Mouse (Mus musculus): ENCODE measurements around the gene Kif26a.

Kif26a gene

DNA sequence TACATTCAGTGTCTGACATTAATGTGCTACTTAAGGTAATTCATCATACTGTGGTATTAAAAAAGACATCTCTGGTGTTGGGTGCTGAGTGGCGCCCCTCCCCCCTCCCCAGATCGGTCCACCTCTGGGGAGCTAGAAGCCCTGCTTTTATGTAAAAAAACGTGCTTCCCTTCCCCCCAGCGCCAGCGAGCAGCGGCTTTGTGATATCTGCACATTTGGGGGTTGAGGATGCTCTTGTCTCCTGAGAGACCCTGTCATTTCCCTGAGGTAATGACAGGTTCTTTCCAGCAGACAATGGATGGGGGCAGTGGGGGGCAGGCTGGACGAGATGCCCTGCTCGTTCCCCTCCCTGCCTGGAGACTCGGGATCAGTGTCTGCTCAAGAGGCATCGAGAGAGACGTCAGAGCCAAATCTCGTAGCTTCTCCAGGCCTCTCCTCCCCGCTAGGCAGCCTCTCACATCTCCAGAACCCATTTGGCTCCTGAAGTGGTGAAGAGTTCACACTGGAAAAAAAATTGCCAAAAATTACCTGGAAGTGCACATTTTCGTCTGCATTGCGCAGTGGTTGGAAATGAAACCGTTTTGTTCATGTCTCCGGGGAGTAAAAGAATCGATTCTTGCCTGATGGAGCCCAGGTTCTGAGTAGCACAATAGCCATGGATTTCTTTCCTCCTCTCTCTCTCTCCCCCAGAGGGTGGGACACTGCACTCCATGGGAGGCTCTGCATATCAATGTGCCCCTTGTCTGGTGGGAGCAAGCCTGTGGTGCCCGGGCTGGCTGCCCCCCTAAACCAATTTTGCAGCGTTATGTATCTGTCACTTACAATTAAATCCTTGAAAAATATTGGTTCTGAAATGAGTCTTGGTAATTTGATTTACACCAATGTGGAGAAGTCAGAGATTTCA is 24.9 kb downstream of the Kif26a start:
- DNase-seq = no peak

- no peak for DNase-seq
Observed at GRCm38 (mm10) chr12:112171657-112172056, 25.6 kb downstream of the Kif26a start.

DNA sequence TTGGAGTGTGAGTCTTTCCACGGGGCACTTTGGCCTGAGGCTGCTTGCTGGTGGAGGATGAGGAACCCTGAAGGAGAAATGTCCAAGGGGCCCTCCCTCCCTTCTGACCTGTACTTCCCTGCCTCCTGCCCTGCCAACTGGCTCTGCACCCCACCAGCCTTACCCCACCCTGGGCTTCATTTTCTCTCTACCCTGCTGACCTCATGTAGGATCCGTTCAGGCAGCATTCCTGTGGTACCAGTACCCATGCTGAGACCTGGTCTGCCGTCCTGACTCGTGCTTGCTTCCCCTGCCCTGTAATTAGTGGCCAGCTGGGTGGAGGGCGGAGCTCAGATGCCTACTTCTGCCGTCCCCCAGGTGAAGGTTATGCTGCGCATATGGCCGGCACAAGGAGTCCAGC is 26.2 kb downstream of the Kif26a start:
- no peak for DNase-seq

DNA sequence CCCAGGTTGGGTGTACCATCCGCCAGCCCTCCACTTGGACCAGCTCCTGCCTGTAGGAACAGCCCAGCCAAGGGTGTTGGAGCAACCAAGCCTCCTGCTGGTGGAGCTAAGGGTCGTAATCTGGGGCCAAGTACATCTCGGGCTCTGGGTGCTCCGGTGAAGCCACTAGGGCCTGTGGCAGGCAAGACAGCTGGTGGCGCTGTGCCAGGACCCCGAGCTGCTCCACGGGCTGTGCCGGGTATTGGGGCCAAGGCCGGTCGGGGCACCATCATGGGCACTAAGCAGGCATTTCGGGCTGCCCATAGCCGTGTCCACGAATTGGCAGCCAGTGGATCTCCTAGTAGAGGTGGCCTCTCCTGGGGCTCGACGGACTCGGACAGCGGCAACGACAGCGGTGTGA is 31.7 kb downstream of the Kif26a start:
- no peak for DNase-seq

DNA sequence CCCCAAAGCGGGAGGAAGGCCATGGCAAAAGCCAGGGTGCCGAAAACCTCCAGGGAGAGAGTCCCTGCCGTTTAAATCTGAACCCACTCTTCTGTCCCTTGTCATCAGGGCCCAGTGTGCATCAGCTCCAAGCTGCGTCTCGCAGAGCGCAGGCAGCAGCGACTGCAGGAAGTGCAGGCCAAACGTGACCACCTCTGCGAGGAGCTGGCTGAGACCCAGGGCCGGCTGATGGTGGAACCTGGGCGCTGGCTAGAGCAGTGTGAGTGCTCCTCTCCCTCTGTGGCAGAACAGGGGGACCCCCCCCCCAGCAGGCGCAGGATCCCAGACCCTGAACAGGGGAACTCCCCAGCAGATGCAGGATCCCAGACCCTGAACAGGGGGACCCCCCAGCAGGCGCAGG is 33.7 kb downstream of the Kif26a start:
- no peak for DNase-seq

DNA sequence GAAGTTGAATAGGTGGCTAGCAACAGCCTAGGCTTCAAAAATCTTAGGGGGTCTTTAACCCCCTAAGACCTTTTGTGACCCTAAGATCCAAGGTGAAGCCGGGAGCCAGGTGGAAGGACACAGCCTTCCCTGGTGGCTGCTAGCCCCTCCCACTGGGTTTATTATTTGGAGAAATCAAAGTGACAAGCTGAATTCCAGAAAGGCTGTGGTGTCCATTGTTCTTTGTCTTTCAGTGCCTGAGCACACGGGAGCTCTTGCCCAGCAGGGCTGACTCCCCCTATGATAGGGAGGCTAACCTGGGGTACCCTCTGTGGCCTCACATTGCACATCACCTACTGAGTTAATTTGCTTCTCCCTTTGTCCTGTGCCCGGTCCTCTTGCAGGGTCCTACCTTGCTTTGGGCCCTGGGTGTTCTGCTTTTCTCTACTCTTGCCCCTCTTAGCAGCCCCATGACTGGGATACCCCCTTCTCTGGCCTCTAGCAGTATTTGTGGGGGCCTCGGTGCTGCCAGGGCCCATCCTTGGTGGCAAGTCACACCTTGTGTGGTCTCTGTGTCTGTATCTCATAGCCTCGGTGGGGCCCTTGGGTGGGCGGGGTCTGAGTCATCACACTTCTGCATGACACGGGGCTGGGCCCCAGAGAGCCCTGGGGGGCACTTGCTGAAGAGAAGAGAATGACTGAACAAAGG is 36.1 kb downstream of the Kif26a start:
- DNase-seq = no peak

- DNase-seq = no peak
Observed at GRCm38 (mm10) chr12:112182609-112182955, 36.6 kb downstream of the Kif26a start.

DNA sequence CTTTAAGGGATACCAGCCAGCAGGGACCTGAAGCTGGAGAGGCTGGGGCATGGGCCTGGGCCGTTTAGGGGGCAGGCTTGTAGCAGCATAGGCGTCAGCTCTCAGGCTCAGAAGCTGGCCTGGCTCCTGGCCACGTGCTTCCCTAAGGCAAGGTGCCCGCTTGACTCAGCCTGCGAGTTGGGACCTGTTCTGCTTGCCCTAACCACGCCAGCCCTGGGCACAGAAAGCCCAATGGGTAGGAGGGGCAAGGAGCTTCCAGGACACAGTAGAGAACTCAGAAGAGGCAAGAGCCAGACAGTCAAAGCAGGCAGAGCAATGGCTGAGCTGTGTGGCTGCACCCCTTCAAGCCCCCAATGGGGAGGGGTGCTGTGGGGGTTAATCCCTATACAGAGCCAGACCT is 37.7 kb downstream of the Kif26a start:
- DNase-seq = no peak

GRCm38 (mm10) chr12:112184390-112184789 is 38.4 kb downstream of the Kif26a start:
- no peak for DNase-seq

GRCm38 (mm10) chr12:112186899-112187298 is 40.9 kb downstream of the Kif26a start:
- DNase-seq = no peak

GRCm38 (mm10) chr12:112191753-112192152 is 45.7 kb downstream of the Kif26a start:
- no peak for DNase-seq

GRCm38 (mm10) chr12:112195019-112195418 is 49.0 kb downstream of the Kif26a start:
- DNase-seq = no peak

DNA sequence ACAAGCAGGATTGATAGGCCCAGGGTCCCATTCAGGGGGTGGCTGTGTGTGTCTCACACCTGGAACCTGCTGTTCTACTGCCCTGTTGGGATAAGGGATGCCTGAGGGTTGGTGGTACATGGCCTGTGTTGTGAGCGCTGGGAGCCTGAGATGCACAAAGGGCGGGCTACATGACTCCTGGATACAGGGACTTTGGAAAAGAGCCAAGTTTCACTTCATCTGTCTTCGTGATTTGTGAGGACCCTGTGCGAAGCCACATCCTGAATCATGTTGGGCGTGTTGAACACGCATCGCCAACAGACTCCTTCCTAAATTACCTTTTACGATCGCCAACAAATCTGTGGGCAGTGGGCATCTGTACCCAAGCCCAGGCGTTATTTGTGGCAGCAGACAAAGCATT is 50.6 kb downstream of the Kif26a start:
- no peak for DNase-seq

GRCm38 (mm10) chr12:112199363-112199762 is 53.4 kb downstream of the Kif26a start:
- no peak for DNase-seq

DNA sequence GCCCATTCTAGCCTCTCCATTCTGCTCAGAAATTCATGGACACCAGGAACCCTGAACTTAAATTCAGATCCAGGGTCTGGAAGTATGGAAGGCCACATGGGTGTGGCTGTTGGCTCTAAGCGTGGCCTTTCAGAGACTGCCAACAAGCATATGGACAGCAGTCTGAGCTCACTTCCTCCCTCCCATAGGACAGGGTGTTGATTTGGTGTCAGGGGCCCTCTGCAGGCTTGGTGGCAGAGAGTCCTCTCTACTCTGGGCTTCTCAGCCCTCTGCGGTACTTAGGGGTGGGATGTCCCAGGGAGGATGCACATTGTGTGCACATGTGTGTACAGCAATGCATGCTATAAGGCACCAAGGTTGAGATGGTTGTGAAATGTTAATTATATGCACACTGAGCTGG is 54.0 kb downstream of the Kif26a start:
- no peak for DNase-seq

DNA sequence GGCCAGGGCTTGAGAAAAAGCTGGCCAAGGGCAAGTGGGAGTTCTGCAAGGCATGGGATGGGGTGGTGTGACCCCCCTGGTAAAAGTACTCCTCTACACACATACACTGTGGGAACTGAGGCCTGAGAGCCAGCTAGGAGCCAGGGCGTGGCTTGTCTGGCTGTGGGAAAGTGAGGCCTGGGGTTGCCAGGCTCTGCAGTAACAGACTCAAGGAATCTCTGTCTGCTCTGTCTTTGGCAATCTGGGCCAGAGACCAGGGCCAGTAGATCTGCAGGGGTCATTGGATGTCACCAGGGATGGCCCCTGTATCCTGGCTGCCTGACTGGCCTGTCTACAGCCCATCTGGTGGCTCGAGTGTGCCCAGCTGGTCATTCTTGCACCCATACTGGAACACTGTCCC is 61.2 kb downstream of the Kif26a start:
- DNase-seq = peak; percentile 5

DNA sequence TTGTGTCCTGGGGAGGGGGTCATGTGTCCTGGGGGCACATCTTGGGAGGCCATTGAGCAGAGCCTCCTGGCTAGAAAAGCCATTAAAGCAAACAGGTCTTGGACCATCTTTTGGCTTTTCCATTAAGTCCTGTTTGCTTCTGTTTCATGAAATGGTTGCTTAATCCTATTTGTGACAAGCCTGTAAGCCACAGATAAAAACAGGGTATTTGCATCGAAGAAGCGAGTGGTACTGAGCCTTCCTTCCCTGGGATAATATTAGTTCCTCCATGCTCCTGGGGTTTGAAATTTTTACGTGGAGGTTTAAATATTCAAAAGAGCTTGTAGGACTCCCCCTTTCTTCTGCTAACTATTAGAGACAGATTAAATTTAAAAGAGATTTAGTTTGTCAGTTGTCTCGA is 61.7 kb downstream of the Kif26a start:
- no peak for DNase-seq

- no peak for DNase-seq
Observed at GRCm38 (mm10) chr12:112210622-112211021, 64.6 kb downstream of the Kif26a start.

- DNase-seq = no peak
Observed at GRCm38 (mm10) chr12:112214441-112214857, 68.4 kb downstream of the Kif26a start.

- DNase-seq = no peak
Observed at GRCm38 (mm10) chr12:112215545-112215944, 69.5 kb downstream of the Kif26a start.

- DNase-seq = no peak
Observed at GRCm38 (mm10) chr12:112217021-112217420, 71.0 kb downstream of the Kif26a start.

DNA sequence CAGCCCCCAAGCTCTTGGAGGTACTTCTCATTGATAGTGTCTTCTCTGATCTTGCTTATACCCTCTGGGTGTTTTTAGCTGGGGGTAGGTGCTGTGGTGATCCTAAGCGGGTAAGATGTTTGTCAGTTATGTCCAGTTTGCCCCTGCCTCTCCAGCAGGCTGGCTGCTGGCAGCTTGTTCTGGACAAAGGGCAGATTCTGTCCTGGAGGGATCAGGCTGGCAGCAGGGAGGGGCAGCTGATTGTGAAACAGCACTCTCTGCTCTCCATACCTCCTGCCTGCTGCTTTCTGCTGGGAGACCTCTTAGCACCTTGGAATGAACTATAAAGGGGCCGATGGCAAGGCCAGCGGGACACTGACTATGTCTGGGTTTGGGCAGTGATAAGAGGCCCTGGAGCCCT is 71.7 kb downstream of the Kif26a start:
- no peak for DNase-seq

DNA sequence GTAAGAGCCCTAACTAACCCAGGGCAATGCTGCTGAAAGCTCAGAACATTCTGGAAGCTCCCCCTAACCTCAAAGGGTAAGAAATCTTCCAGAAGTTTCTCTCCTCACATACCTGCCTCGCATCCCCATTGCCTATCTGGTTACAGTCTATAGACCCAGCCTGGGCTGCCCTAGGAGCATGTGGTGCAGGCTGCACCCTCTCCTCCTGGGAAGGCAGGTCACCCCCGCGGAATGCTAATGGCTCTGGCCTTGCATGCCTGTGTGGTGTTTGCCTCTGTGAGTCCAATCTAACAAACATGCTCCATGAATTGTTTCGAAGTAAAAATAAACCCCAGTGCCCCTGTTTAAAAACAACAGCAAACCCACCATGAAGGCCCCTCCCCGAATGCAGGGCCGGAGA is 75.3 kb downstream of the Kif26a start:
- DNase-seq = no peak

- DNase-seq = no peak
Observed at GRCm38 (mm10) chr12:112221754-112222439, 75.9 kb downstream of the Kif26a start.

Measured in cerebellum, adult 9-11 months (tissue).